Mouse (Mus musculus): Measurements from ENCODE around the gene Zfpl1. TPM values are rescaled to one million over a fixed set of nuclear protein-coding genes. Genes with fewer than 3 reads are reported as not detected.

Zfpl1 gene
- polyA plus RNA-seq, 1 experiment from 2014 or later, result 92.5 TPM

- peak overlapping the region; percentile 98 for H3K4me2 ChIP-seq (replicated peaks)
- ATAC-seq (ENCODE audit: low FRiP score, low read depth), result peak; percentile 35
- H3K27ac ChIP-seq, result peak overlapping the region; percentile 67
- H3K9me3 ChIP-seq, result no peaks in the 10 kb centered on the region
- peaks cover 36% of the 10 kb centered on the region for H3K36me3 ChIP-seq
- H3K9ac ChIP-seq, result peak overlapping the region; percentile 60
- no peaks in the 10 kb centered on the region for H3K27me3 ChIP-seq
- under 1% methylated on average over 30 of the region's 30 CpGs for WGBS
- H3K4me3 ChIP-seq, result peak overlapping the region; percentile 50
- peaks cover 28% of the 10 kb centered on the region for H3K4me1 ChIP-seq
These were observed 17.6 kb downstream of the Zfpl1 start for GRCm38 (mm10) chr19:6067011-6067723.

- Histone ChIP-seq H3K4me1 (peaks cover 34% of the 10 kb centered on the region), H3K4me2 (replicated peaks) (peak overlapping the region; percentile 98), H3K36me3 (peaks cover 34% of the 10 kb centered on the region), H3K9me3 (no peaks in the 10 kb centered on the region), H3K27ac (0 out of 2 replicates have a peak overlapping the region, but pooled peaks have one; percentile 67), H3K9ac (peak overlapping the region; percentile 60), H3K27me3 (no peaks in the 10 kb centered on the region), H3K4me3 (peak overlapping the region; percentile 50)
- ATAC-seq (ENCODE audit: low FRiP score, low read depth), result no peak
- 32% methylated on average over 5 of the region's 5 CpGs for WGBS
These were observed 18.2 kb downstream of the Zfpl1 start for GRCm38 (mm10) chr19:6066571-6066970.

GRCm38 (mm10) chr19:6063081-6063480, 21.7 kb downstream of the Zfpl1 start:
- WGBS, result 89% methylated on average over 6 of the region's 6 CpGs
- no peak overlapping the region for H3K27ac ChIP-seq
- peak overlapping the region; percentile 100 for H3K4me2 ChIP-seq (replicated peaks)
- H3K9me3 ChIP-seq, result no peaks in the 10 kb centered on the region
- peak overlapping the region; percentile 88; the same call in 1 of the 2 replicates for H3K4me3 ChIP-seq
- H3K4me1 ChIP-seq, result peaks cover 44% of the 10 kb centered on the region
- peak overlapping the region; percentile 97 for H3K9ac ChIP-seq
- H3K27me3 ChIP-seq, result no peaks in the 10 kb centered on the region
- no peak for ATAC-seq (ENCODE audit: low FRiP score, low read depth)
- peaks cover 18% of the 10 kb centered on the region for H3K36me3 ChIP-seq

- Histone ChIP-seq H3K9me3 (no peaks in the 10 kb centered on the region), H3K4me1 (peaks cover 39% of the 10 kb centered on the region), H3K27ac (no peak overlapping the region; the same call in 1 of the 2 replicates), H3K4me3 (peak overlapping the region; percentile 88), H3K36me3 (peaks cover 18% of the 10 kb centered on the region), H3K27me3 (no peaks in the 10 kb centered on the region), H3K9ac (peak overlapping the region; percentile 97), H3K4me2 (replicated peaks) (peak overlapping the region; percentile 100)
- no peak for ATAC-seq (ENCODE audit: low FRiP score, low read depth)
- 72% methylated on average over 5 of the region's 5 CpGs for WGBS
These were observed 22.3 kb downstream of the Zfpl1 start for GRCm38 (mm10) chr19:6062418-6062817.

DNA sequence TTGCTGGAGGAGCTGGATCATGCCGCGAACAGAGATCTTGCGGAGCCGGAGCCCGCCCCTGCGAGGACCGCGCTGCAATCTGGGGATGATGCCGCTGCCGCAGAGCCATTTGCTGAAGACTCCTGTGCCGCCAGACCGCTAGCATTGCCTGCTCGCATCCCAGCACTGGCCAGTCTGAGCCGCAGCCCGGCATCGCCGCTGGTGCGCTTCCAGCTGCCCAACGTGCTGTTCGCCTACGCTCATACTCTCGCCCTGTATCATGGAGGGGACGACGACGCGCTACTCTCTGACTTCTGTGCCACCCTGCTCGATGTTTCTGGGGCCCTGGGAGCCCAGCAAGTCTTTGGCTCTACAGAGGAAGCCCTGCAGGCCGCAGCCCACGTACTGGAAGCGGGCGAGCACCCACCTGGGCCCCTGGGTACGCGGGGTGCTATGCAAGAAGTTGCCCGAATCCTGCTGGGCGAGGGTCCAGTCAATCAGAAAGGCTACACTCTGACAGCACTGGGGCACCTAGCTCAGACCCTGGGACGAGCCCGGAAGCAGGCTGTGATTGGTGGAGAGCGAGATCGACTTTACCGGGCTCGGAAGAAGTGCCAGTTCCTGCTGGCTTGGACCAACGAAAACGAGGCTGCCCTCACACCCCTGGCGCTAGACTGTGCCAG, 23.0 kb downstream of the Zfpl1 start:
- Histone ChIP-seq H3K4me2 (replicated peaks) (peak overlapping the region; percentile 100), H3K27ac (peak overlapping the region; percentile 94), H3K27me3 (no peaks in the 10 kb centered on the region), H3K4me1 (peaks cover 35% of the 10 kb centered on the region), H3K4me3 (peak overlapping the region; percentile 88), H3K9ac (peak overlapping the region; percentile 97), H3K36me3 (peaks cover 18% of the 10 kb centered on the region), H3K9me3 (no peaks in the 10 kb centered on the region)
- 2% methylated on average over 44 of the region's 44 CpGs for WGBS
- ATAC-seq (ENCODE audit: low FRiP score, low read depth), result no peak

- H3K9me3 ChIP-seq, result no peaks in the 10 kb centered on the region
- H3K27me3 ChIP-seq, result no peaks in the 10 kb centered on the region
- peak within 1 kb of the TSS; percentile 97 for H3K9ac ChIP-seq
- peak; percentile 73 for ATAC-seq (ENCODE audit: low FRiP score, low read depth)
- H3K27ac ChIP-seq, result peak within 1 kb of the TSS; percentile 94
- peaks cover 36% of the 10 kb centered on the region for H3K4me1 ChIP-seq
- H3K4me3 ChIP-seq, result peak within 1 kb of the TSS; percentile 88
- peak within 1 kb of the TSS; percentile 100 for H3K4me2 ChIP-seq (replicated peaks)
- under 1% methylated on average over 58 of the region's 58 CpGs for WGBS
- H3K36me3 ChIP-seq, result peaks cover 18% of the 10 kb centered on the region
These were observed 23.7 kb downstream of the Zfpl1 start, which contains the start of gene Znhit2 for GRCm38 (mm10) chr19:6061021-6061533. Znhit2 (plus strand) TSS chr19:6061192.

DNA sequence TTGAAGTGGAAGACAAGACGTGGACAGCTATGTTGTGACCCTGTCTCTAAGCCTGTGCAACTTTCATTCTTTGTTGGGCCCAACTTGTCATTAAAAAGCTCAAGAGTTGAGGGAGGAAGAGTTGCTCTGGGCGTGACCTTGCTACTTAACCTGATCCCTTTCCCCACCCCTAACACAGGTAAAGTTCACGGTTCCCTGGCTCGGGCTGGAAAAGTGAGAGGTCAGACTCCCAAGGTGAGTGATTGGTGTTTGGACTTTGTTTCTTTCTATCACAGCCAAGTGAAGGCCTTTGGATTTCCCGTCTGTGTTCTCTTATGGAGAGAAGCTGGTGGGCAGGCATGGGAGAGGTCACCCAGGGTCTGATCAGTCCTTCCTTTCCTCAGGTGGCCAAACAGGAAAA, 25.8 kb downstream of the Zfpl1 start:
- H3K27ac ChIP-seq, result no peak overlapping the region
- H3K36me3 ChIP-seq, result peaks cover 37% of the 10 kb centered on the region
- H3K9ac ChIP-seq, result peak overlapping the region; percentile 93
- H3K27me3 ChIP-seq, result no peaks in the 10 kb centered on the region
- H3K4me1 ChIP-seq, result peaks cover 37% of the 10 kb centered on the region
- peak overlapping the region; percentile 88 for H3K4me2 ChIP-seq (replicated peaks)
- H3K4me3 ChIP-seq, result peak overlapping the region; percentile 87
- 85% methylated on average over 5 of the region's 5 CpGs for WGBS
- no peak for ATAC-seq (ENCODE audit: low FRiP score, low read depth)
- no peaks in the 10 kb centered on the region for H3K9me3 ChIP-seq

GRCm38 (mm10) chr19:6058513-6058912, 26.2 kb downstream of the Zfpl1 start:
- ATAC-seq (ENCODE audit: low FRiP score, low read depth), result no peak
- Histone ChIP-seq H3K9me3 (no peaks in the 10 kb centered on the region), H3K4me2 (replicated peaks) (peak overlapping the region; percentile 88), H3K9ac (peak overlapping the region; percentile 93), H3K4me1 (peaks cover 37% of the 10 kb centered on the region), H3K27ac (peak overlapping the region; percentile 55; the same call in 1 of the 2 replicates), H3K4me3 (peak overlapping the region; percentile 87), H3K36me3 (peaks cover 41% of the 10 kb centered on the region), H3K27me3 (no peaks in the 10 kb centered on the region)
- 29% methylated on average over 5 of the region's 5 CpGs for WGBS

- H3K36me3 ChIP-seq, result peaks cover 49% of the 10 kb centered on the region
These were observed 27.3 kb downstream of the Zfpl1 start, which contains the start of the genes Mrpl49 and Fau for GRCm38 (mm10) chr19:6057313-6058096. Mrpl49 (minus strand) TSS chr19:6057785. Fau (plus strand) TSS chr19:6057844.

DNA sequence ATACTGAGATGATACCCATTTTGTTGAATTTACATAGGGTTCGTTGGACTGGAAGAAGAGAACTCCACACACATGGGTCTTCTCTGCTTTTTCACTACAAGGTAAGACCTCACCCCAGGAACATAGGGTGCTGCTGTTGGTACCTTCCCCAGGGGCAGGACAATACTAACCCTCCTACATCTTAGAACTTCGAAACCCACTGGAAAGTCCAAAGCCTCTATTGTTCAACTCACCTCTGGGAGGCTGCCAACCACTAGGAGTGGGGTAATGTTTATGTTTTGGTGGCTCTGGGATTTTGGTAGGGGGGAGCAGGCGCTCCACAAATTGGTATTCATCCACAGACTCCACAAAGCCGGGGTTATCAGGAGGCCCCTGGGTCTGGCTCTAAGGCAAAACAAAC, 28.1 kb downstream of the Zfpl1 start:
- no peak overlapping the region for H3K27ac ChIP-seq
- no peaks in the 10 kb centered on the region for H3K9me3 ChIP-seq
- 64% methylated on average over 4 of the region's 4 CpGs for WGBS
- H3K27me3 ChIP-seq, result no peaks in the 10 kb centered on the region
- no peak for ATAC-seq (ENCODE audit: low FRiP score, low read depth)
- H3K4me3 ChIP-seq, result peak overlapping the region; percentile 87
- H3K36me3 ChIP-seq, result peaks cover 57% of the 10 kb centered on the region
- H3K4me2 ChIP-seq (replicated peaks), result peak overlapping the region; percentile 88
- peak overlapping the region; percentile 84 for H3K9ac ChIP-seq
- H3K4me1 ChIP-seq, result peaks cover 23% of the 10 kb centered on the region

More at GRCm38 (mm10) chr19:6057313-6058096, 27.3 kb downstream of the Zfpl1 start, which contains the start of the genes Mrpl49 and Fau:
- no peaks in the 10 kb centered on the region for H3K9me3 ChIP-seq
- H3K27me3 ChIP-seq, result no peaks in the 10 kb centered on the region
- peaks cover 31% of the 10 kb centered on the region for H3K4me1 ChIP-seq
- peak within 1 kb of the TSS; percentile 87 for H3K4me3 ChIP-seq
- H3K4me2 ChIP-seq (replicated peaks), result peak within 1 kb of the TSS; percentile 88
- peak within 1 kb of the TSS; percentile 93 for H3K9ac ChIP-seq
- peak within 1 kb of the TSS; percentile 55 for H3K27ac ChIP-seq
- under 1% methylated on average over 61 of the region's 63 CpGs for WGBS
- ATAC-seq (ENCODE audit: low FRiP score, low read depth), result peak; percentile 88

DNA sequence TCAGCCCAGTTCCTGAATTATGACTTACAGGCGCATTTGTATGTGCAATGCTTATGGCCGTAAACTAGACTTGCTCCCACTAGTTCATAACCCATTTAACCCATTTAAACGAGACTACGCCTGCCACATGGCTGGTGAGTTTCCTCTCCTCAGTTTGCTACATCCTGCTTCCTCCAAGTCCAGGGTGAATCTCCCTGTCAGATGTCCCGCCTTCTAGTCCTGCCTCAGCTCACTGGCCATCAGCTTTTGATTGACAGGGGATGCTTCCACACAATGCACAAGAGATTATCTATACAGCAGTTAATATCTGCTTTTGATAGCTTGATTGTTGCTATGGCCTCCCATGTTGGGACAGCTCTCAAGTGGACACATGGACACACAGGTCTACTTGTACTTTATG, 30.5 kb downstream of the Zfpl1 start:
- peaks cover 72% of the 10 kb centered on the region for H3K36me3 ChIP-seq
- no peaks in the 10 kb centered on the region for H3K27me3 ChIP-seq
- peaks cover 18% of the 10 kb centered on the region for H3K4me1 ChIP-seq
- H3K4me2 ChIP-seq (replicated peaks), result no peak overlapping the region
- no peaks in the 10 kb centered on the region for H3K9me3 ChIP-seq
- no peak for ATAC-seq (ENCODE audit: low FRiP score, low read depth)
- 80% methylated on average over 5 of the region's 5 CpGs for WGBS
- H3K4me3 ChIP-seq, result no peak overlapping the region
- H3K27ac ChIP-seq, result no peak overlapping the region
- no peak overlapping the region for H3K9ac ChIP-seq

Data from limb, embryonic 13.5 days (tissue).